ENCODE assay signal across 20 mouse cellular contexts in genomic region chr5:35576409-35577020, GRCm38 (mm10). TPM values are rescaled to one million over a fixed set of nuclear protein-coding genes. Genes with fewer than 3 reads are reported as not detected.
"Had no signal": no experiment of that assay in that cellular context is flagged by ENCODE, and none has a peak within 500 bp of the region (broad histone marks: within the 10 kb centered on the region; RNA-seq: fewer than 3 reads in every experiment).

No protein-coding gene starts in this region.

- H3K4me3 ChIP-seq: left cerebral cortex, adult 2 months; limb, embryonic 12.5 days; limb, embryonic 15.5 days; liver, embryonic 12.5 days; liver, embryonic 15.5 days; neural tube, embryonic 12.5 days; neural tube, embryonic 15.5 days; stomach, embryonic 15.5 days had no signal

- H3K27me3 ChIP-seq: liver, embryonic 15.5 days; neural tube, embryonic 12.5 days; stomach, embryonic 15.5 days had no signal

- DNase-seq: kidney, postnatal 14 days; layer of hippocampus, postnatal 36 days; lung, adult 2 months; lung, postnatal 14 days; lung, postnatal 4 days; midbrain, embryonic 14.5 days; spleen, adult 18-20 months; thymus, adult 18-20 months; thymus, postnatal 36 days had no signal

- H3K27ac ChIP-seq: left cerebral cortex, adult 2 months; limb, embryonic 12.5 days; limb, embryonic 15.5 days; liver, embryonic 12.5 days; liver, embryonic 15.5 days; neural tube, embryonic 12.5 days; neural tube, embryonic 15.5 days; stomach, embryonic 15.5 days had no signal

- H3K9me3 ChIP-seq: limb, embryonic 12.5 days; limb, embryonic 15.5 days; liver, embryonic 12.5 days; liver, embryonic 15.5 days; neural tube, embryonic 12.5 days; neural tube, embryonic 15.5 days; stomach, embryonic 15.5 days had no signal

- H3K4me2 ChIP-seq: limb, embryonic 12.5 days; limb, embryonic 15.5 days; liver, embryonic 12.5 days; liver, embryonic 15.5 days; midbrain, embryonic 11.5 days; neural tube, embryonic 12.5 days; neural tube, embryonic 15.5 days; stomach, embryonic 15.5 days had no signal

- ATAC-seq: inflammation-experienced regulatory T-cells, adult 6 months; intestine, embryonic 16.5 days; liver, embryonic 12.5 days had no signal

- H3K9ac ChIP-seq: limb, embryonic 12.5 days; limb, embryonic 15.5 days; liver, embryonic 12.5 days; liver, embryonic 15.5 days; neural tube, embryonic 12.5 days; neural tube, embryonic 15.5 days; stomach, embryonic 15.5 days had no signal

RNA-seq across cellular contexts. Expression of gene Cpz, which starts 51.0 kb away (rescaled TPM):
- polyA plus RNA-seq: inflammation-experienced regulatory T-cells, adult 6 months had no signal
